Mouse (Mus musculus): ENCODE results near the gene Egfr.

Gene Egfr

DNA sequence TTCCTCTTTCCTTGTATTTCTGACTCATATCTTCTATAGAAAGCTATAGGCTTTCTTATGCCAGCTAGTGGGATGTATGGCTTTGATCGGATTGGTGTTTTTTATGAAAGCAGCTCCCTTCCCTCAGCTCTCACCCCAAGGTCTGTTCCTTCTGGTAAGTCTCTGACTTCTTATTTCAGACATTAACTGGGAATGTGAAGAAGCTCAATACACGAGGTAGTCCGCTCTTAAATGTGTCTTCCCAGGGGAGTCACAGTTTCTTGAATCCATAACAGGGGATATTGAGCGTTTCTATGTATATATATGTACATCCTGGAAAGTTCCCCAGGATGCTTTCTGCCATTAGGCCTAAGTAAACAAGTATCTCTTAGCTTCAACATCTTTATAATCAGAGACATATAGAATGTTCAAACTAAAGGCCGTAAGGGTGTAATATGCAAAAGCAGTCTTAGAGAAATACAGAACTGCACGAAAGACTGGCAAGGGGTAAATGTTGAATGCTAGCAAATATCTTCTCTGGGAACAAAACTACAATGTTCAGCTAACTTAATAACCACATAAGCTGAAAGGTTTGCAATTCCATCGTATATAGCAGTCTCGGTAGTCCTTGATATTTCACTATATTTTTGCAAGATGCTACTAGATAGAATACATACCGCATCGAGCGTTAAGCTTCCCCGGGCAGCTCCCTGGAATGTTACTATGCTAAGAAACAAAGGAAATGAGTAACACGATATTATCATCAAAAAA is 198.4 kb downstream of the Egfr start:
- no peak for DNase-seq (ENCODE audit: extremely low read depth, insufficient read length, low spot score)

DNA sequence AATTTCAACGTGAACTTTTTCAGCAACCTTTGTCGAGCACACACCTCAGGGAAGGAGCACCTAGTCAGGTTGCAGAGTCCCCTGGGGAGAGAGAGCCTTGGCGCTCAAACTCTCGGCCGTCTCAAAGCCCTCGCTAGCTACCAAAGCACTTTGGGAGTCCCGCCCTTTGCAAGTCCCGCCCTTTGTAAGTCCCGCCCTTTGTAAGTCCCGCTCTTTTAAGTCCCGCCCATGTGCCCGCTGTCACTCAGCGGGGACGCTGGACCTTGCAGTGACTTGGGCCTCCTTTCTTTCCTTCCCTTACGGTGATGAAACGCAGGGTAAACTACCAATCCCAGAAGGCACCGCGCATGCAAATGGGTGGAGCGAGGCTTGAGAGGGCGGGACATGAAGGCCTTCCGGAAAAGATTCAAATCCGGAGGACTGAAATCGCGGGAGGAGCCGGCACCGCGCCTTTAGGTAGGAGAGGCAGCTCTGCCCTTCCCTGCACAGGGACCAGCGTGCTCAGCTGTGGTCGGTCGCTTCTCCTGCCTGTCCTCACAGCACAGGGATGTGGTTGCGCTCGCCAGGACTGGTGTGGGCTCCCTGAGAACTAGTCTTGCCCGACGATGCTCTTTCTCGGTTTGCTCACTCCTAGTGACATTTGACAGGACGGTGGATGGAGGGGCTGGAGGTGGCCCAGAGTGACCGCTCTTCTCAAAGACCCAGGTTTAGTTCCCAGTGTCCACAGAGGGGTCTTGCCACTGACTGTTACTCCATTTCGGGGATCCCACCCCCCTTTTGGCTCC is 199.2 kb downstream of the Egfr start, which contains the start of gene Fbxo48:
Fbxo48 (plus strand) TSS at position 400 of the 785 bp plus-strand sequence.
- DNase-seq (ENCODE audit: extremely low read depth, insufficient read length, low spot score): peak; percentile 95

DNA sequence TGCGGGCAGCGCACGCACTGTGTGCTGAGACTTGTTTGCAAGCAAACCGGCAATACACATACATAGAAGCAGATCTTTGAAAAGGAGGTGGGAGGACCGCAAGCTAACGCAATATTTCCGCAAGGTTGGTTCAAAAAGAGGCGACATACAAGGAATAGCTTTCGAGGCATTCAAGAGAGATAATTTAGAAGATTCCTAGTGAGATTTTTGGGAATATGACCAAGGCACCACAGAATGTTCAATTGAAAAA is 199.7 kb downstream of the Egfr start:
- DNase-seq (ENCODE audit: extremely low read depth, insufficient read length, low spot score): no peak

DNA sequence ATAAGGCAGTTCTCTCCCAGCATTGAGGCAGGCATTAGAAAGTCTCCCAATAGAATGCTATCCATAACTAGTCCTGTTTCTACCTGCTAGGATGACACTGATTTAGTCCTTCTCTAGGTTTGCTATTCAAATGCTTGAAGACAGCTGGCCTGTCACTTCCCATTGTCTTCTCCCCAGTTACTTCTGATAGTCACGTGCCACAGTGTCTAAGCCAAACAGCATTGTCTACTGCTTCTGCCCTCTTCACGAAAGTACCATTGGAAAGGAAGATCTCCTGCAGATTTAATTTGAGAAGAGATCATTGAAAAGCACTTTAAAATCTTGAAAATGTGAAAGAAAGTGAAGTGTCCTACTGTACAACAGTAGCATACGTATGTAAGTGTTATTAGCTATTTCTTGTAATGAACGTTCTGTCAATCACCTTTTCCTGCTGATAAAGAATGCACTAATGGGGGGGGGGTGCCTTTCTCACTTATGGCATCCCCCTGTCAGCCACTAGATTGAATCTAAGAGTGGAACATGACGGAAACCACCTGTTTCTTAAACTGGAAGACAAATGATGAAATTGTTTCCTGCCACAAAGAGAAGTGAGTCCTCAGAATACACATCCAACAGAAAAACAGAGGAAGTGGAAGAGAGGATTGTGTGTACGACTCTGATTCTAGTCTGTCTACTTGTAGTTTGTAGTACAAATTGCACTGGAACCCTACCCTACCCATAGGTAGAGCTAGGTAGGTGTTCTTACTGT is 204.3 kb downstream of the Egfr start:
- DNase-seq (ENCODE audit: extremely low read depth, insufficient read length, low spot score): no peak

DNA sequence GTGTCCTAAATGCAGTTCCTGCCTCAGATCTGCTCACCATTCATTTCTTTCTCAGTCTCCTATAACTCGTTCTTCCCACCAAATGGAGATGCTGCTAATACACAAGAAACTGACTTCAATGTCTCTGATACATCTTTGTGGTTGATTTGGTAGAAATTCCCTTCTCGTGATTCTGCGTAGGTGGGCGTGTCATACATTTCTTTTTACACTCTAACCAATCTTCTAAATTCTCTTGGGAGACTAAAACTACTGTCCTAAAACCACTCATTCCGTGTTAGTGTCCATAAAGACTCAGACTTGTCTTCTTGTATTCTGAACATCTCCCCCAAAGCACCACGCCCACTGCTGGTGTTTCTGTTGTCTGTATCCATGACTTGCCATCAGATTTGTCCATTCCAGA is 205.0 kb downstream of the Egfr start:
- DNase-seq (ENCODE audit: extremely low read depth, insufficient read length, low spot score): no peak

DNA sequence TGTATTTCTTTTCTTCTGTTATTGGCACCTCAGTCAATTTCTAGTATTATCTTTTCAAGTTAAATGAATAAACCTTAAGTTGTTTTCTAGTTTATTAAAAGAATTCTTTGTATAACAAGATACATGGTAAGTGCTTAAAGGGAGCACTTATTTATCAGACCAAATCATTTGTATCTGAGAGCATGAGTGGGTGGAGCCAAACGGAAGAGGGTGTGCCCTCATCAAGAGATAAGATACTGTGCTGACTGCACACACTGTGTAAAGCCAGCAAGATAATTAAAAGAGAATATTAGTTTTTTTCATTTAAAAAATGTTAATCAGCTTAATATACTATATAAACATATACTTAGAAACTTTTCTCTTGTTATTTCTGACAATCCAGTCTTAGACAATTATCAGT is 206.5 kb downstream of the Egfr start:
- no peak for DNase-seq (ENCODE audit: extremely low read depth, insufficient read length, low spot score)
